Mouse (Mus musculus) stomach, embryonic 15.5 days (tissue): ENCODE measurements at regions not wholly inside any gene's neighbourhood (a gene's known extent, or its start where the extent isn't known, plus 50 kb on each side); places are given as distances from the start of the nearest gene placed in this dataset.

ENCODE experiments used
- ATAC-seq: fragments of 200-750 bp; cut with Nextera tagmentation; 2 replicates; pipeline ENCODE4 v1.8.0; 2017; ENCODE audit warnings: low read depth, moderate number of reproducible peaks, moderate TSS enrichment; ENCODE audit not compliant: insufficient read depth, low FRiP score
- H3K27ac ChIP-seq: fragments of 300-500 bp; sonication (generic); 2 replicates; pipeline ENCODE4 v1.5.1; 2015; ENCODE audit warnings: mild to moderate bottlenecking, inconsistent platforms
- H3K27me3 ChIP-seq: fragments of 300-500 bp; sonication (generic); replicated peaks from 2 replicates; pipeline ENCODE4 v1.6.1; 2015; ENCODE audit warnings: inconsistent platforms
- H3K36me3 ChIP-seq: fragments of 300-500 bp; sonication (generic); 2 replicates; pipeline ENCODE4 v1.6.1; 2015; ENCODE audit warnings: inconsistent platforms
- H3K4me1 ChIP-seq: fragments of 300-500 bp; sonication (generic); 2 replicates; pipeline ENCODE4 v1.6.1; 2015; ENCODE audit warnings: inconsistent platforms
- H3K4me2 ChIP-seq: fragments of 300-500 bp; sonication (generic); 2 replicates; pipeline ENCODE4 v1.6.1; 2015; ENCODE audit warnings: mild to moderate bottlenecking, inconsistent platforms
- H3K4me3 ChIP-seq: fragments of 300-500 bp; sonication (generic); replicated peaks from 2 replicates; pipeline ENCODE4 v1.5.1; 2015; ENCODE audit warnings: inconsistent platforms
- H3K9ac ChIP-seq: fragments of 300-500 bp; sonication (generic); 2 replicates; pipeline ENCODE4 v1.6.1; 2015; ENCODE audit warnings: inconsistent platforms
- H3K9me3 ChIP-seq: fragments of 300-500 bp; sonication (generic); 2 replicates; pipeline ENCODE4 v1.6.1; 2016; ENCODE audit warnings: inconsistent platforms
- WGBS: fragments of 180-500 bp; shearing (Covaris S2); methylation state at CpG from one replicate; pipeline ENCODE4 v1.1.7; 2015; 5-methylcytosine and 5-hydroxymethylcytosine counted together

DNA sequence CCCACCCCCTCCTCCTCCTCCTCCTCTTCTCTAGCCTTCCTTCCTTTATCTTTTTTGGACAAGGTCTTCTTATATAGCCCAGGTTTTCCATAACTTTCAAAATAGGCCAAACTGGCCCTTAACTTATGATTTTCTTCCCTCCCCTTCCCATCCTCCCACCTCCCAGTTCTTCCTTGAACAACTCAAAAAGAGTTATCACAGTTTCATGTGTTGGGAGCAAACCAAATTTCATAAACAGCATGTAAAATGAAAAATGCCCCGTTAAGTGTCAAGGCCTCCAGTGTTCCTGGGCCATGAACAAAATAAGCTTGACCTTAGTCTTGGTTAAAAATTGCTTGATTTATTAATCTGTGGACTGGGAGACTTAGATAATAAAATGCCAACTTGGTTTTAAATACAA, 132.4 kb downstream of the Dusp6 start:
- no peak overlapping the region for H3K4me2 ChIP-seq
- no peak overlapping the region for H3K4me3 ChIP-seq
- H3K9me3 ChIP-seq = no peaks in the 10 kb centered on the region
- H3K9ac ChIP-seq = no peak overlapping the region
- H3K4me1 ChIP-seq = no peaks in the 10 kb centered on the region
- 74% methylated on average over 1 of the region's 1 CpGs for WGBS
- no peak overlapping the region for H3K27ac ChIP-seq
- no peaks in the 10 kb centered on the region for H3K36me3 ChIP-seq
- H3K27me3 ChIP-seq = no peaks in the 10 kb centered on the region
- ATAC-seq = no peak

- H3K27ac ChIP-seq = peak overlapping the region; percentile 69; the same call in 1 of the 2 replicates
- H3K4me2 ChIP-seq = no peak overlapping the region
- no peaks in the 10 kb centered on the region for H3K4me1 ChIP-seq
- H3K9me3 ChIP-seq = no peaks in the 10 kb centered on the region
- H3K36me3 ChIP-seq = no peaks in the 10 kb centered on the region
- peak; percentile 76 for ATAC-seq
- no peak overlapping the region for H3K9ac ChIP-seq
- H3K4me3 ChIP-seq = no peak overlapping the region
- H3K27me3 ChIP-seq = no peaks in the 10 kb centered on the region
- WGBS = 72% methylated on average over 3 of the region's 3 CpGs
These were observed 133.6 kb downstream of the Dusp6 start for GRCm38 (mm10) chr10:99396630-99397029.

DNA sequence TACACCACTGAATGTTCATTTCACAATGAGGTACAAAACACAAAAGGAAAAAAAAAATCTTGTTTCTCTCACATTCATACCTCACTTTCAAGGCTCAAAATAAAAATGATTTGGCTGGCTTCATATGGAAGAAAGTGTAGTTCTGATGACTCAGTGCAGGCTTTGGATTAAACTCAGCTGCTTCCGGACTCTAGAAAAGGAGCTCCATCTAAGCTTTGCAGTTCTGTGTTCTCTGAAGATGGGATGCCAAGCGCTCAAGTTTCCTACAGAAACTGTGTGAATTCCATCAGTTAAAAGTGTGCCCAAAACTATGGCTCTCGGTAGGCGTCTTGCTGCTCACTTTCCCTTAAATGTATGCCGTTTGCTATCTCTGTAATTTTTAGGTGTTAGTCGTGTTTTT, 137.0 kb downstream of the Dusp6 start:
- H3K27ac ChIP-seq = no peak overlapping the region
- no peak overlapping the region for H3K9ac ChIP-seq
- H3K4me2 ChIP-seq = no peak overlapping the region
- no peaks in the 10 kb centered on the region for H3K27me3 ChIP-seq
- H3K9me3 ChIP-seq = no peaks in the 10 kb centered on the region
- ATAC-seq = no peak
- no peaks in the 10 kb centered on the region for H3K4me1 ChIP-seq
- 93% methylated on average over 6 of the region's 6 CpGs for WGBS
- H3K4me3 ChIP-seq = no peak overlapping the region
- no peaks in the 10 kb centered on the region for H3K36me3 ChIP-seq

GRCm38 (mm10) chr10:99406764-99407163, 143.7 kb downstream of the Dusp6 start:
- Histone ChIP-seq H3K4me2 (no peak overlapping the region), H3K9me3 (no peaks in the 10 kb centered on the region), H3K4me3 (no peak overlapping the region), H3K36me3 (no peaks in the 10 kb centered on the region), H3K4me1 (no peaks in the 10 kb centered on the region), H3K27ac (no peak overlapping the region), H3K9ac (no peak overlapping the region), H3K27me3 (no peaks in the 10 kb centered on the region)
- WGBS = 84% methylated on average over 2 of the region's 2 CpGs
- ATAC-seq = no peak

GRCm38 (mm10) chr10:99408786-99409185, 145.8 kb downstream of the Dusp6 start:
- Histone ChIP-seq H3K9ac (no peak overlapping the region), H3K27ac (no peak overlapping the region), H3K4me3 (no peak overlapping the region), H3K4me1 (no peaks in the 10 kb centered on the region), H3K27me3 (no peaks in the 10 kb centered on the region), H3K36me3 (no peaks in the 10 kb centered on the region), H3K4me2 (no peak overlapping the region), H3K9me3 (no peaks in the 10 kb centered on the region)
- no peak for ATAC-seq
- WGBS = 92% methylated on average over 2 of the region's 2 CpGs

DNA sequence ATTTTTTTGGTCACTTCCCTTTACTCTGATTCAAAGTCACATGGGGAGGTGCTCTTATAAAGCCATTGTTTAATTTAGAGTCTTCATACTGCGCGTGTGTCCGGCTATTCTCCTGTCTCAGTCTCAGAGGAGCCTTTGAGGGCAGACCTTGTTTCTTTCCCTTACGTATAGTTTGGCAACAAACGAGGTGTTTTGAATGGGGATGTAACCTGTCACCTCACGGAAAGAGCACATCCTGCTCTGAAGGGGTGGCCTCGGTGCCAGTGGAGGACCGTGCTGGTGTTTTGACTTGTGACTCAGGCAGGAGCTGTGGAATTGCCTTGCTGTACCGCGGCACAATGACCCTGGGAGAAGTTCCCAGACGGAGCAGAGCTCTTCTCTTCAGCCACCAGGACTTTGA, 146.7 kb downstream of the Dusp6 start:
- Histone ChIP-seq H3K27ac (no peak overlapping the region), H3K9ac (no peak overlapping the region), H3K27me3 (no peaks in the 10 kb centered on the region), H3K4me1 (no peaks in the 10 kb centered on the region), H3K4me3 (no peak overlapping the region), H3K9me3 (no peaks in the 10 kb centered on the region), H3K36me3 (no peaks in the 10 kb centered on the region), H3K4me2 (no peak overlapping the region)
- WGBS = 71% methylated on average over 11 of the region's 11 CpGs
- ATAC-seq = no peak

GRCm38 (mm10) chr10:99410754-99411153, 147.7 kb downstream of the Dusp6 start:
- H3K4me3 ChIP-seq = no peak overlapping the region
- 68% methylated on average over 3 of the region's 3 CpGs for WGBS
- no peaks in the 10 kb centered on the region for H3K36me3 ChIP-seq
- no peaks in the 10 kb centered on the region for H3K9me3 ChIP-seq
- no peak overlapping the region for H3K9ac ChIP-seq
- H3K4me1 ChIP-seq = no peaks in the 10 kb centered on the region
- no peaks in the 10 kb centered on the region for H3K27me3 ChIP-seq
- no peak overlapping the region for H3K27ac ChIP-seq
- H3K4me2 ChIP-seq = no peak overlapping the region
- ATAC-seq = peak; percentile 43; the same call in 1 of the 2 replicates

- Histone ChIP-seq H3K9ac (no peak overlapping the region), H3K27ac (no peak overlapping the region), H3K4me2 (no peak overlapping the region), H3K36me3 (no peaks in the 10 kb centered on the region), H3K27me3 (no peaks in the 10 kb centered on the region), H3K4me1 (no peaks in the 10 kb centered on the region), H3K4me3 (no peak overlapping the region), H3K9me3 (no peaks in the 10 kb centered on the region)
- no peak for ATAC-seq
- 75% methylated on average over 3 of the region's 3 CpGs for WGBS
These were observed 150.4 kb downstream of the Dusp6 start for GRCm38 (mm10) chr10:99413455-99413854.

DNA sequence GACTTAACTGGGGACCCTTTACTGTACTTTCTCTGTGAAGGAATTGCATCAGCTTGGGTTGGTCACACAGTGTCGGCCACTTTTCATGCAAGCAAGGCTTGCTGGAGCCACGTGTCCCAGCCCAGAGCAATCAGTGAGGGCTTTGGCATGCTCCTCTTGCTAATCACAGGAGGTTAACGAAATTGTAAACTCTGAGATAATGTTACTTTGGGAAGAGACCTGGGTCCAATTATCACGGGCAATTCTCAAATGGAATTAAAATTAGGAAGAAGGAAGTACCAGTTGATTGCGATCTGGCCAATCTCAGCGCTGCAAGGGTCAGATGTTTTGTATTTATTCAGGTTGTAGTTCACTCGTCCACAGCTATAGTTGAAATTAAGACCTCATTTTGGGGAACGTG, 153.2 kb downstream of the Dusp6 start:
- no peaks in the 10 kb centered on the region for H3K9me3 ChIP-seq
- H3K36me3 ChIP-seq = no peaks in the 10 kb centered on the region
- H3K4me1 ChIP-seq = no peaks in the 10 kb centered on the region
- WGBS = 59% methylated on average over 8 of the region's 8 CpGs
- no peak overlapping the region for H3K4me3 ChIP-seq
- H3K27ac ChIP-seq = no peak overlapping the region
- no peak for ATAC-seq
- no peaks in the 10 kb centered on the region for H3K27me3 ChIP-seq
- H3K9ac ChIP-seq = no peak overlapping the region
- no peak overlapping the region for H3K4me2 ChIP-seq

GRCm38 (mm10) chr10:99416896-99417479, 154.0 kb downstream of the Dusp6 start:
- H3K4me3 ChIP-seq = no peak overlapping the region
- H3K9me3 ChIP-seq = no peaks in the 10 kb centered on the region
- ATAC-seq = no peak
- no peaks in the 10 kb centered on the region for H3K27me3 ChIP-seq
- no peak overlapping the region for H3K4me2 ChIP-seq
- no peak overlapping the region for H3K27ac ChIP-seq
- H3K36me3 ChIP-seq = no peaks in the 10 kb centered on the region
- no peak overlapping the region for H3K9ac ChIP-seq
- H3K4me1 ChIP-seq = no peaks in the 10 kb centered on the region
- 48% methylated on average over 3 of the region's 3 CpGs for WGBS

DNA sequence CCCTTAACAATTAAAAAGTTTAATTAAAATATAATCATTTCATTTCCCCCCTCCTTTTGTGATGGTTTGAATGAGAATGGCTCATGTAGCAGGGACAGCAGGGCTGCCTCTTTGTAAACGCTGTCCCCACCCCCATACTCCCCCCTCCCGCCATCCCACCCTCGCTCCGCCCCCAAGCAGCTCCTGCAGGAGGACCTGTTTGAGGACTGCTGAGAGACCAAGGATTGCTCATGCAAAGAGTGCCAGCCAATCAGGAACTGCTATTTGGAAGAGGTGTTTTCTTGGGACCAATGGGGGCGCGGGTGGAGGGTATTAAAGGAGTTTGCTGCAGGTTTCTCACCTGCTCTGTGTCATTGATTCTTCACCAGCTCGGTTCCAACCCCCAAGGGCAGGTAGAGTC, 154.6 kb downstream of the Dusp6 start:
- H3K27me3 ChIP-seq = no peaks in the 10 kb centered on the region
- WGBS = 54% methylated on average over 7 of the region's 7 CpGs
- no peaks in the 10 kb centered on the region for H3K9me3 ChIP-seq
- no peak overlapping the region for H3K4me3 ChIP-seq
- no peaks in the 10 kb centered on the region for H3K4me1 ChIP-seq
- no peak overlapping the region for H3K27ac ChIP-seq
- H3K9ac ChIP-seq = no peak overlapping the region
- H3K4me2 ChIP-seq = no peak overlapping the region
- H3K36me3 ChIP-seq = no peaks in the 10 kb centered on the region
- ATAC-seq = no peak

DNA sequence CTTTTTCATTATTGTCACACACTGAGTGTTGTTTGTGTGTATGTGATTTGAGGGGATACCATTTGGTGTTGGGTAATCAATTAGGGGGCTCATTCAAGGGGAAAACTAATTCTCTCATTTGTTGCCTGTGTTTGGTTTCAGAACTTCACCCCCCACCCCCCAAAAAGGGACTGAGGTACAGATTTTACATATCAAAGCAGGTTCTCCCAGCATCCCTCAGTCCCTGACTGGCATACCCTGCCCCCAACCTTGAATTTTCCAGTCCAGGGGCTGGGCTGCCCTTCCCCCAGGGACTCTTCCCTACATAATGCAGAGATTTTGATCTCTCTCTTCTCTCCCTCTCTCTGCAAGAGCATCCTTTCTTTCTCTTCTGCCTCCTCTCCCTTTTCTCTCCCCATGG, 155.5 kb downstream of the Dusp6 start:
- ATAC-seq = no peak
- Histone ChIP-seq H3K4me2 (no peak overlapping the region), H3K4me3 (no peak overlapping the region)

DNA sequence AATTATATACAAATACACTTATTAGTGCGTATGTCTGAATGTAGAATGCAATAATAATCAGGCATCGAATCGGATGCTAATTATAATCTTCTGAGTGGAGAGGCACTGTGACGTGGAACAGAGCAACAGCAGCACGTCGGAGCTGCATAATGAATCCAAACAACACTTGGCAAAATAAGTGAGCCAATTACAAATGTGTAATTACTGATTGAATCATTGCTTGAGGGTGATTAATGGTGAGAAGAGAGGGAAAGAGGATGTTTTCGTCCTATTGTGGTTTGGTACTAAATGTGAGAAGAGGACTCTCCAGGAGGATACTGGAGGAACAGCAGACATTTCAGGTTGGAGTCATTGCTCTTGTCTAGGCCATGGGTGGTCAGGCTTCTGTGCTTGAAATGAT, 156.5 kb downstream of the Dusp6 start:
- no peak for ATAC-seq
- Histone ChIP-seq H3K36me3 (no peaks in the 10 kb centered on the region), H3K27me3 (no peaks in the 10 kb centered on the region), H3K9me3 (no peaks in the 10 kb centered on the region), H3K4me2 (no peak overlapping the region), H3K27ac (no peak overlapping the region), H3K9ac (no peak overlapping the region), H3K4me3 (no peak overlapping the region), H3K4me1 (no peaks in the 10 kb centered on the region)
- 73% methylated on average over 7 of the region's 7 CpGs for WGBS

More for the DNA sequence above, 155.5 kb downstream of the Dusp6 start:
- Histone ChIP-seq H3K9ac (no peak overlapping the region), H3K9me3 (no peaks in the 10 kb centered on the region), H3K4me1 (no peaks in the 10 kb centered on the region), H3K27ac (no peak overlapping the region), H3K27me3 (no peaks in the 10 kb centered on the region), H3K36me3 (no peaks in the 10 kb centered on the region)
